Mouse (Mus musculus) spleen, postnatal 4 days (tissue): ENCODE data around the gene Rabep1.

Experiments
- DNase-seq, 2 experiments: peaks; one replicate each; pipeline ENCODE4 v3.0.0; 2022; ENCODE audit warnings: low spot score in 2 of 2

Rabep1 gene

GRCm38 (mm10) chr11:70844559-70845456 is at the start of gene Rabep1:
Gene Rabep1, plus strand, starts transcription at chr11:70844778.
- peak; percentile 91 to 97 for DNase-seq

- DNase-seq = peak in 1 of 2 experiments; percentile 61
Measured at GRCm38 (mm10) chr11:70802208-70802864, 42.2 kb upstream of the Rabep1 start.

- DNase-seq = peak in 1 of 2 experiments; percentile 30
Measured at GRCm38 (mm10) chr11:70802865-70803261, 41.7 kb upstream of the Rabep1 start.

- peak in 1 of 2 experiments; percentile 57 for DNase-seq
Measured at GRCm38 (mm10) chr11:70803711-70804200, 40.8 kb upstream of the Rabep1 start.

GRCm38 (mm10) chr11:70804395-70804794 is 40.2 kb upstream of the Rabep1 start:
- no peak for DNase-seq

- peak in 1 of 2 experiments; percentile 54 for DNase-seq
Measured at GRCm38 (mm10) chr11:70805641-70806175, 38.9 kb upstream of the Rabep1 start.

GRCm38 (mm10) chr11:70806697-70807096 is 37.9 kb upstream of the Rabep1 start:
- DNase-seq = peak in 1 of 2 experiments; percentile 54

GRCm38 (mm10) chr11:70807630-70808029 is 36.9 kb upstream of the Rabep1 start:
- no peak for DNase-seq

- DNase-seq = no peak
Measured at GRCm38 (mm10) chr11:70808101-70808500, 36.5 kb upstream of the Rabep1 start.

- DNase-seq = peak in 1 of 2 experiments; percentile 51
Measured at GRCm38 (mm10) chr11:70809011-70809410, 35.6 kb upstream of the Rabep1 start.

- no peak for DNase-seq
Measured at GRCm38 (mm10) chr11:70811041-70811440, 33.5 kb upstream of the Rabep1 start.

GRCm38 (mm10) chr11:70811471-70812240 is 32.9 kb upstream of the Rabep1 start:
- peak in 1 of 2 experiments; percentile 53 for DNase-seq

- peak; percentile 48 to 67 for DNase-seq
Measured at GRCm38 (mm10) chr11:70812365-70812764, 32.2 kb upstream of the Rabep1 start, which contains the start of gene Scimp. Gene Scimp, minus strand, starts transcription at chr11:70812586.

- no peak for DNase-seq
Measured at GRCm38 (mm10) chr11:70815071-70815470, 29.5 kb upstream of the Rabep1 start.

GRCm38 (mm10) chr11:70815498-70816078 is 29.0 kb upstream of the Rabep1 start:
- DNase-seq = peak; percentile 49 to 75

GRCm38 (mm10) chr11:70816770-70817169 is 27.8 kb upstream of the Rabep1 start:
- no peak for DNase-seq

- DNase-seq = no peak
Measured at GRCm38 (mm10) chr11:70820120-70820519, 24.5 kb upstream of the Rabep1 start.

- no peak for DNase-seq
Measured at GRCm38 (mm10) chr11:70821728-70822591, 22.6 kb upstream of the Rabep1 start.

GRCm38 (mm10) chr11:70826207-70826606 is 18.4 kb upstream of the Rabep1 start:
- no peak for DNase-seq
